Mouse (Mus musculus) adrenal gland, postnatal 10 days (tissue): ENCODE results near the gene Thada. TPM values are rescaled to one million over a fixed set of nuclear protein-coding genes. Genes with fewer than 3 reads are reported as not detected.

Experiments
- DNase-seq: peaks from one replicate; pipeline ENCODE4 v3.0.0; 2021; ENCODE audit warnings: mixed read lengths
- total RNA-seq, 2 experiments: library from RNA; stranded (reverse); gene quantifications; 2 replicates each; pipeline ENCODE4 v1.2.3; 2021

Gene Thada
- total RNA-seq, 2 experiments from 2014 or later, result 13.0 to 18.4 TPM

DNA sequence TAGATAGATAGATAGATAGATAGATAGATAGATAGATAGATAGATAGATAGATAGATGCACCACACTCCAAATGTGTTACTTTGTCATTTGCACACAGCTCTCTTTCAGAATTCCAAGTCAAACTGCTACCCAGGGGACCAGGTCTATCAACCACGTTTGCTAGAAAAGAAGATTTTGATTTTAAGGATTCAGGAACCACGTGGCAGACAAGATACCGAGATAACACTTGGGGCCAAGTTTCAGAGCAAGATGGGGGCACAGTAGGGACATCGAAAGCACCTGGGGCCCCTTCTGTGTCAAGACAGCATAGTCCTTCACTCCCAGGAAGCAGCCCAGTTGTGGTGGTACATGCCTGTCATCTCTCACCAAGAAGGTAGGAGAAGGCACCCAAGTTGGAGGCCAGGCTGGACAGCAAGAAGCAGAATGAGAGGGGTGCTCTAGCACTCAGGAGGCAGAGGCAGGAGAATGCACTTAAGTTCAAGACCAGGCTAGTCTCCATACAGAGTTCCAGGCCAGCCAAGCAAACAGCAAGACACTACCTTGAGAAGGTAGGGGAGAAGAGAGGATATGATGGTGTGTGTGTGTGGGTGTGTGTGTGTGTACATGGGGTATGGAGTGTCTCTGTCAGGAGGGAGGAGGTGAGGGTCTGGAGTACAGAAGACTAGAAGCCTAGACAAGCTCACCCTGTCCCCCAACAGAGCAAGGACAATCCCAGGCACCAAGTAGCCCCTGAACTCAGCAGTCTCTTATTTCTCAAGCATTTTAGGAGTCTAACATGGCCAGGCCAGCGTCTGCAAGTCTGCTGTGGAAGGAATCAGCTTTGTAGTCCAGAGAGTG lies 321.0 kb downstream of the Thada start:
- DNase-seq, result no peak

DNA sequence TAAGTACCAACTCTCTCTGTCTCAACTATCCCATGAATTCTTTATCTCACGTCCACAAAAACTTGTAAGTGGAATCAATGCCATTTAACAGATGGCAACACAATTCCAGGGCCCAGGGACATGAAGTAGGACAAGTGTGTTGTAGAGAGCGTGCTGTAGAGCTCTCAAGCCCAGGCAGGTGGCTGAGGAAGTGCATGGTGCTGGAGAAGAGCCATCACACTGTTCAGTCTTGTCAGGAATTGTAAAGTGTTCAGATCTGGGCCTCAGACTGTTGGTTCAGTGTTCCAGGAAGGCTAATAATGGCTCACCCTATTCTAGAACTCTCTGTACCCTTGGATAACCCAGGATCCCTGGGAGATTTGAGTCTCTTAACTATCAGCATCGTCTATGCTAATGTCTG lies 321.9 kb downstream of the Thada start:
- DNase-seq, result no peak

DNA sequence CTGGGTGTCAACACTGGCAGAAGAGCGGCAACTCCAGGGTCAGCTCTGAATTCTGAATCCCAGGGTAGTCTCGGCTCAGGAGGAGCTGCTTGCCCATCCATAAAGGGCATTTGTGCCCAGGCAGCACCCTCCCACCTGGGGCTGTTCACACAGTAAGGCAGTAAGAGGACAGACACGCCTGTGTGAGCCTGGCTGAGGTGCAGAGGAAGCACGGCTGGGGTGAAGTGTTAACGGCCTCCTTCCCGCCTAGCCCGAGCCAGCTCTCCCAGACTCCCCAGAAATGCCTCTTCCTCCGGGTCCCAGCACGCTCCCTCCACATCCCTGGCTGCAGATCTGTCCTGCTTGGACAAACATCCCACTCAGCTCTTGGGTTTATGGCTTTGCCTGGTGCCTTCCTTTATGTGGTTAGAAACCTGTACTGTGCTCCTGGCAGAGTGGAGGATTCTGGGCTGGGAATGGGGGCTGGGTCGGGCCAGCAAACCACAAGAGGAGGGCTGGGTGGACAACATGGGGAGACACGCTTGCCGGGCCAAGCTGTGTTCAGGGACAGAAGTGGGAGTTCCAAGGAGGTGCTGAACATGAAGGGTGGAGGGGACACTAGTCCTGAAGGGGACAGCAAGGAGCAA lies 322.7 kb downstream of the Thada start:
- no peak for DNase-seq

DNA sequence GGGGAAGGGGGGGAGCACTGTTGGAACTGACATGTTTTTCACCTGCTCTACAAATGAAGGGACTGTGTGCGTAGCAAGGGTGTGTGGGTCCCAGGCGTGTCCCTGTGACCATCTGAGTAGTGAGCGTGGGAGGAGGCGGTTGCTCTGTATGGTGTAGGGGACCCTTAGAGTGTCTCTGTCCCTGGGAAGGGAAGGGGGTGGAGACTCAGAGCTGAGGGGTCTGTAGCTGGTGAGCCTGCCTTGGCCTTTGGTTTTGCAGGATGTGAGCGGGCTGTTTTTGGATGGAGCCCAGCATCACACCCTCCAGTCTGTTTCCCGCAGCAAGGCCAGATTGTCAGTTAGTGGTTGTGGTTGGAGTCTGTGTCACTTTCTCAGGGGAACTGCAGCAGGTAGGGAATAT lies 324.3 kb downstream of the Thada start:
- DNase-seq, result no peak

DNA sequence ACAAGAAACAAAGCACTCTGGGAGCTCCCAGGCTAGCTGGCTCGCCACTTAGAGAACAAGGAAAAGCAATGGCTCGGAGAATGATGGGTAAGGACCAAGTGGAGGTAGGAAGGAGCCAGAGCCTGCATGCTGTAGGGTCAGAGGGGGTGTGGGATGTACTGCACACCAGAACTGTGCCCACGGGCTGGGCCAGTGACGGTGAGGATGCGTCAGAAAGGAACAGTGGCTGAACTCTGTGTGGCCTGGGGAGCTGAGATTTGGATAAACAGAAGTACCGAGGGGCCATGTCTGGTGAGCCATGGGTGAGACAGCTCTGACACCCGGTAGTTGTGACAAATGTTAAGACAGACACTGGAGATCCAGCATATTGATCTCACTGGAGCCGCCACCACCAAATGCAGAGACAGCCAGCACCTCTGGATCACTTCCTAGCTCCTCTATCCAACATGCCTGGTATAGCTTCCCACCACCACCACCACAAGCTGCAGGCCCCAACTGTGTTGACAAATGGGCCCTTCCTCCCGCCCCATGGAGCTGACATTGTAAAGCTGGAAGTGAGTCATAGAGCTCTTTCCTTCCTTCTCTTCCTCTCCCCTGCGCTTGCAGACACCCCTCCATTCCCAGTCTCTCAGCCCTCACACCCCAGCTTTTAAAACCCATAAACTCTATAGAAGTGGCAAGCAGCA lies 325.0 kb downstream of the Thada start:
- no peak for DNase-seq

Other genes with a start within 250 kb of the Thada start
- gene Plekhh2, start 45.7 kb upstream of the Thada start, total RNA-seq, result 1 to 10 TPM; 7.4 to 7.6 TPM
- gene Dync2li1, start 160.3 kb upstream of the Thada start, total RNA-seq, result 10 to 100 TPM; 14.6 to 17.9 TPM
- 10 to 100 TPM in 1 of 2 experiments, 1 to 10 TPM in 1; 8.9 to 23.3 TPM for gene Abcg8, start 210.1 kb upstream of the Thada start, total RNA-seq
- gene Abcg5, start 216.8 kb upstream of the Thada start, total RNA-seq, result 10 to 100 TPM in 1 of 2 experiments, 1 to 10 TPM in 1; 9.3 to 16.9 TPM